Mouse (Mus musculus) MEL (cell line): ENCODE results near the gene Cdan1. TPM values are rescaled to one million over a fixed set of nuclear protein-coding genes. Genes with fewer than 3 reads are reported as not detected.

ENCODE experiments used
- DNase-seq: peaks from one replicate; pipeline ENCODE4 v3.0.0; 2011; ENCODE audit warnings: low read depth, low spot score
- H3K27ac ChIP-seq: 2 replicates; pipeline ENCODE4 v1.5.1; 2012; ENCODE audit warnings: low read depth, mild to moderate bottlenecking, control low read depth, low read length, moderate library complexity; ENCODE audit not compliant: control insufficient read depth
- H3K27me3 ChIP-seq, 2 experiments: fragments of 150-350 bp in 1 of 2; sonication (generic) in 1 of 2; 2 replicates each; pipeline ENCODE4 v1.6.1; 2012; ENCODE audit warnings: low read length in 2 of 2, mild to moderate bottlenecking in 2 of 2, improper control_type of control experiment in 1 of 2, moderate library complexity in 1 of 2; ENCODE audit not compliant: insufficient read depth in 2 of 2, control insufficient read depth in 1 of 2
- H3K36me3 ChIP-seq, 2 experiments: 2 replicates each; pipeline ENCODE4 v1.6.1; 2012 to 2014; ENCODE audit warnings: low read length in 2 of 2, improper control_type of control experiment in 1 of 2, inconsistent platforms in 1 of 2, mild to moderate bottlenecking in 1 of 2; ENCODE audit not compliant: insufficient read depth in 2 of 2, control insufficient read depth in 1 of 2
- H3K4me1 ChIP-seq, 2 experiments: fragments of 150-350 bp in 1 of 2; sonication (generic) in 1 of 2; 2 replicates each; pipeline ENCODE4 v1.6.1; 2012; ENCODE audit warnings: low read length in 2 of 2, improper control_type of control experiment in 1 of 2, mild to moderate bottlenecking in 1 of 2; ENCODE audit not compliant: insufficient read depth in 2 of 2, control insufficient read depth in 1 of 2
- H3K4me3 ChIP-seq, 2 experiments: fragments of 150-350 bp in 1 of 2; sonication (generic) in 1 of 2; 2 replicates each; pipeline ENCODE4 v1.5.1; 2012; ENCODE audit warnings: low read depth in 2 of 2, low read length in 2 of 2, mild to moderate bottlenecking in 2 of 2, moderate library complexity in 2 of 2, control low read depth in 1 of 2, improper control_type of control experiment in 1 of 2; ENCODE audit not compliant: control insufficient read depth in 1 of 2, insufficient read depth in 1 of 2
- H3K79me2 ChIP-seq: 2 replicates; pipeline ENCODE4 v1.6.1; 2012; ENCODE audit warnings: mild to moderate bottlenecking, low read length, moderate library complexity; ENCODE audit not compliant: control insufficient read depth, poor library complexity, insufficient read depth
- H3K9ac ChIP-seq: 2 replicates; pipeline ENCODE4 v1.6.1; 2012; ENCODE audit warnings: low read depth, mild to moderate bottlenecking, control low read depth, low read length, moderate library complexity; ENCODE audit not compliant: control insufficient read depth, poor library complexity, severe bottlenecking
- H3K9me3 ChIP-seq: fragments of 150-350 bp; sonication (generic); replicated peaks from 2 replicates; pipeline ENCODE4 v1.6.1; 2012; ENCODE audit warnings: mild to moderate bottlenecking, low read length, improper control_type of control experiment, moderate library complexity; ENCODE audit not compliant: insufficient read depth
- CHD1 ChIP-seq: IDR thresholded peaks from 2 replicates; pipeline ENCODE4 v1.6.1; 2012; ENCODE audit warnings: low read depth, mild to moderate bottlenecking, inconsistent platforms, low read length, improper control_type of control experiment
- CHD2 ChIP-seq: IDR thresholded peaks from 2 replicates; pipeline ENCODE4 v1.6.1; 2011; ENCODE audit warnings: low read length, improper control_type of control experiment
- CTCF ChIP-seq, 3 experiments: IDR thresholded peaks in 2 of 3; conservative IDR thresholded peaks in 1 of 3; 2 replicates each; pipeline ENCODE4 v1.5.1; 2011 to 2012; ENCODE audit warnings: low read length in 3 of 3, low read depth in 2 of 3, mild to moderate bottlenecking in 2 of 3, improper control_type of control experiment in 1 of 3, inconsistent platforms in 1 of 3, mixed read lengths in 1 of 3, moderate library complexity in 1 of 3; ENCODE audit not compliant: control insufficient read depth in 1 of 3, insufficient read depth in 1 of 3, poor library complexity in 1 of 3, severe bottlenecking in 1 of 3
- ELF1 ChIP-seq: IDR thresholded peaks from 2 replicates; pipeline ENCODE4 v1.6.1; 2014; ENCODE audit warnings: low read depth, mild to moderate bottlenecking, inconsistent platforms, low read length, improper control_type of control experiment, moderate library complexity
- ETS1 ChIP-seq: IDR thresholded peaks from 2 replicates; pipeline ENCODE4 v1.6.1; 2012; ENCODE audit warnings: low read depth, mild to moderate bottlenecking, inconsistent platforms, low read length, improper control_type of control experiment, moderate library complexity
- GABPA ChIP-seq: IDR thresholded peaks from 2 replicates; pipeline ENCODE4 v1.6.1; 2012; ENCODE audit warnings: low read depth, mild to moderate bottlenecking, inconsistent platforms, low read length, improper control_type of control experiment, moderate library complexity
- GATA1 ChIP-seq: IDR thresholded peaks from 2 replicates; pipeline ENCODE4 v1.6.1; 2011; ENCODE audit warnings: low read depth, low read length, improper control_type of control experiment
- HCFC1 ChIP-seq: IDR thresholded peaks from 2 replicates; pipeline ENCODE4 v1.6.1; 2012; ENCODE audit warnings: low read depth, mild to moderate bottlenecking, inconsistent platforms, low read length, improper control_type of control experiment, moderate library complexity
- KAT2A ChIP-seq: conservative IDR thresholded peaks from 2 replicates; pipeline ENCODE4 v1.6.1; 2012; ENCODE audit warnings: low read depth, low read length, improper control_type of control experiment, inconsistent platforms
- MEF2A ChIP-seq: IDR thresholded peaks from 2 replicates; pipeline ENCODE4 v1.6.1; 2014; ENCODE audit warnings: low read depth, mild to moderate bottlenecking, inconsistent platforms, low read length, improper control_type of control experiment; ENCODE audit not compliant: poor library complexity, insufficient replicate concordance, severe bottlenecking; ENCODE audit errors: extremely low read depth
- MYB ChIP-seq: IDR thresholded peaks from 2 replicates; pipeline ENCODE4 v1.6.1; 2011; ENCODE audit warnings: mild to moderate bottlenecking, low read depth, low read length, improper control_type of control experiment
- MYC ChIP-seq: IDR thresholded peaks from 2 replicates; pipeline ENCODE4 v1.6.1; 2011; ENCODE audit warnings: low read depth, mild to moderate bottlenecking, low read length, improper control_type of control experiment, moderate library complexity
- POLR2AphosphoS5 ChIP-seq: IDR thresholded peaks from 2 replicates; pipeline ENCODE4 v1.6.1; 2012; ENCODE audit warnings: low read depth, borderline replicate concordance, mild to moderate bottlenecking, inconsistent platforms, low read length, moderate library complexity, mixed read lengths
- RAD21 ChIP-seq: IDR thresholded peaks from 2 replicates; pipeline ENCODE4 v1.6.1; 2011; ENCODE audit warnings: mild to moderate bottlenecking, low read depth, low read length, improper control_type of control experiment
- SIN3A ChIP-seq: IDR thresholded peaks from 2 replicates; pipeline ENCODE4 v1.6.1; 2012; ENCODE audit warnings: low read length, improper control_type of control experiment, inconsistent platforms
- TBP ChIP-seq: IDR thresholded peaks from 2 replicates; pipeline ENCODE4 v1.8.0; 2011; ENCODE audit warnings: low read depth, low read length, improper control_type of control experiment
- TCF12 ChIP-seq: IDR thresholded peaks from 2 replicates; pipeline ENCODE4 v1.6.1; 2014; ENCODE audit warnings: low read depth, mild to moderate bottlenecking, inconsistent platforms, low read length, improper control_type of control experiment, moderate library complexity
- ZC3H11A ChIP-seq: IDR thresholded peaks from 2 replicates; pipeline ENCODE4 v1.6.1; 2012; ENCODE audit warnings: low read depth, mild to moderate bottlenecking, inconsistent platforms, low read length, improper control_type of control experiment
- ZKSCAN1 ChIP-seq: IDR thresholded peaks from 2 replicates; pipeline ENCODE4 v1.6.1; 2012; ENCODE audit warnings: low read depth, mild to moderate bottlenecking, inconsistent platforms, low read length, improper control_type of control experiment, moderate library complexity
- ZNF384 ChIP-seq: IDR thresholded peaks from 2 replicates; pipeline ENCODE4 v1.6.1; 2012; ENCODE audit warnings: low read depth, mild to moderate bottlenecking, inconsistent platforms, low read length, improper control_type of control experiment
- polyA plus RNA-seq, 2 experiments: library from polyadenylated mRNA; stranded (reverse) in 1 of 2; unstranded in 1 of 2; fragments of >175 nt in 1 of 2; fragments of >200 nt in 1 of 2; gene quantifications; 2 replicates each; pipeline versions ENCODE4 v1.2.1 to v1.2.4; 2012; ENCODE audit warnings: low replicate concordance in 2 of 2, low read depth in 1 of 2; ENCODE audit not compliant: insufficient read length in 2 of 2, insufficient read depth in 1 of 2, missing spikeins in 1 of 2
- total RNA-seq: library from RNA; depleted of rRNA; stranded (reverse); fragments of 300-350 nt; gene quantifications from 2 replicates; pipeline ENCODE4 v1.2.3, GENCODE M21; 2012

The Cdan1 gene
- total and polyA plus RNA-seq, 3 experiments: 10.9 to 27.6 TPM; not detected in 1

GRCm38 (mm10) chr2:120853151-120853550 lies 3.2 kb upstream of the Cdan1 start:
- TF ChIP-seq SIN3A: no peak
- TF ChIP-seq ETS1: no peak
- no peak for TF ChIP-seq TBP
- TF ChIP-seq MEF2A: no peak
- no peak for TF ChIP-seq RAD21
- no peak for TF ChIP-seq GATA1
- TF ChIP-seq ZC3H11A: no peak
- no peak for TF ChIP-seq GABPA
- TF ChIP-seq ELF1: no peak
- TF ChIP-seq ZNF384: no peak
- TF ChIP-seq CHD1: no peak
- no peak for TF ChIP-seq CTCF (IDR thresholded peaks at IDR 0.05 in 2 of 3, conservative IDR thresholded peaks at IDR 0.05 in 1 of 3; ENCODE audit: control insufficient read depth in 1 of 3, insufficient read depth in 1 of 3, low read depth in 2 of 3, low read length in 3 of 3, poor library complexity in 1 of 3, severe bottlenecking in 1 of 3)
- no peak for TF ChIP-seq HCFC1
- no peak for TF ChIP-seq ZKSCAN1
- no peak for TF ChIP-seq CHD2
- TF ChIP-seq TCF12: no peak
- no peak for TF ChIP-seq MYB
- TF ChIP-seq KAT2A: no peak
- no peak for TF ChIP-seq MYC
- TF ChIP-seq, all 39 proteins: peak for 0
- Histone ChIP-seq H3K36me3 (peaks cover 0 to 7% of the 10 kb centered on the region in 2 experiments; a peak in 2 of 4 replicates), H3K79me2 (peaks cover 3% of the 10 kb centered on the region), H3K27ac (no peak overlapping the region), H3K27me3 (no peaks in the 10 kb centered on the region), H3K4me3 (no peak overlapping the region), H3K9ac (no peak overlapping the region), H3K4me1 (peaks cover 8 to 16% of the 10 kb centered on the region in 2 experiments; a peak in 3 of 4 replicates), H3K9me3 (no peaks in the 10 kb centered on the region)
- no peak for DNase-seq

GRCm38 (mm10) chr2:120852626-120853025 lies 2.7 kb upstream of the Cdan1 start:
- H3K79me2 ChIP-seq: peaks cover 5% of the 10 kb centered on the region
- no peaks in the 10 kb centered on the region for H3K27me3 ChIP-seq
- peaks cover 0 to 7% of the 10 kb centered on the region in 2 experiments; a peak in 2 of 4 replicates for H3K36me3 ChIP-seq
- H3K9me3 ChIP-seq: no peaks in the 10 kb centered on the region
- peaks cover 8 to 16% of the 10 kb centered on the region in 2 experiments; a peak in 3 of 4 replicates for H3K4me1 ChIP-seq
- H3K4me3 ChIP-seq: no peak overlapping the region
- H3K9ac ChIP-seq: no peak overlapping the region
- H3K27ac ChIP-seq: no peak overlapping the region
- no peak for TF ChIP-seq POLR2AphosphoS5
- TF ChIP-seq, all 39 proteins: peak for 0
- no peak for DNase-seq
